Mouse (Mus musculus): ENCODE measurements around the gene Orai2. TPM values are rescaled to one million over a fixed set of nuclear protein-coding genes. Genes with fewer than 3 reads are reported as not detected.
A peak's percentile ranks its signal among the peaks of the same experiment; 100 is the strongest.

The Orai2 gene
- polyA plus RNA-seq, 2 experiments, result 3.0 to 3.6 TPM

GRCm38 (mm10) chr5:136137658-136138274 lies 32.7 kb downstream of the Orai2 start:
- H3K4me3 ChIP-seq (ENCODE audit: insufficient read depth in 1 of 2, low read depth in 2 of 2, low read length in 2 of 2), result peak overlapping the region; percentile 7 to 9; a peak in 3 of 4 replicates
- no peak overlapping the region; the same call in 1 of the 2 replicates for H3K27ac ChIP-seq
- no peak for ATAC-seq (ENCODE audit: insufficient read depth)
- peak overlapping the region; percentile 82 for H3K4me2 ChIP-seq (ENCODE audit: low read depth)
- H3K9me3 ChIP-seq (ENCODE audit: control insufficient read depth, low read length), result no peaks in the 10 kb centered on the region
- no peak overlapping the region for H3K9ac ChIP-seq (replicated peaks)
- H3K4me1 ChIP-seq (replicated peaks; ENCODE audit: control insufficient read depth in 2 of 2, insufficient read depth in 2 of 2, low read length in 1 of 2), result peaks cover 12 to 19% of the 10 kb centered on the region in 2 experiments
- TF ChIP-seq CTCF (IDR thresholded peaks at IDR 0.05; ENCODE audit: low read depth), result peak; percentile 92
- TF ChIP-seq EP300 (IDR thresholded peaks at IDR 0.05; ENCODE audit: low read depth), result no peak
- peak; percentile 55 to 67 (median 58) for DNase-seq (ENCODE audit: low read depth in 3 of 3, low spot score in 3 of 3)
- no peaks in the 10 kb centered on the region for H3K27me3 ChIP-seq (ENCODE audit: control insufficient read depth, insufficient read depth, low read length)
- WGBS (ENCODE audit: insufficient replicate concordance), result 31% methylated on average over 13 of the region's 13 CpGs
- H3K36me3 ChIP-seq (replicated peaks; ENCODE audit: control insufficient read depth, insufficient read depth, low read depth), result peaks cover 36% of the 10 kb centered on the region

- WGBS (ENCODE audit: insufficient replicate concordance), result 3% methylated on average over 20 of the region's 20 CpGs
- H3K9ac ChIP-seq (replicated peaks), result peak overlapping the region; percentile 92
- ATAC-seq (ENCODE audit: insufficient read depth), result peak; percentile 14
- H3K4me3 ChIP-seq (ENCODE audit: insufficient read depth in 1 of 2, low read depth in 2 of 2, low read length in 2 of 2), result peak overlapping the region; percentile 72 to 94
- H3K27ac ChIP-seq, result peak overlapping the region; percentile 84
- no peaks in the 10 kb centered on the region for H3K27me3 ChIP-seq (ENCODE audit: control insufficient read depth, insufficient read depth, low read length)
- TF ChIP-seq CTCF (IDR thresholded peaks at IDR 0.05; ENCODE audit: low read depth) (no peak), EP300 (IDR thresholded peaks at IDR 0.05; ENCODE audit: low read depth) (no peak)
- no peak for DNase-seq (ENCODE audit: low read depth in 3 of 3, low spot score in 3 of 3)
- peak overlapping the region; percentile 82 for H3K4me2 ChIP-seq (ENCODE audit: low read depth)
- H3K4me1 ChIP-seq (replicated peaks; ENCODE audit: control insufficient read depth in 2 of 2, insufficient read depth in 2 of 2, low read length in 1 of 2), result peaks cover 12 to 19% of the 10 kb centered on the region in 2 experiments
- H3K36me3 ChIP-seq (replicated peaks; ENCODE audit: control insufficient read depth, insufficient read depth, low read depth), result peaks cover 50% of the 10 kb centered on the region
- H3K9me3 ChIP-seq (ENCODE audit: control insufficient read depth, low read length), result no peaks in the 10 kb centered on the region
Observed at GRCm38 (mm10) chr5:136136292-136136990, 34.1 kb downstream of the Orai2 start.

GRCm38 (mm10) chr5:136135571-136136291 lies 34.8 kb downstream of the Orai2 start, which contains the start of the genes Lrwd1 and Alkbh4:
Lrwd1 (minus strand) TSS chr5:136136074.
Alkbh4 (plus strand) TSS chr5:136136146.
- H3K9me3 ChIP-seq (ENCODE audit: control insufficient read depth, low read length), result no peaks in the 10 kb centered on the region
- H3K4me2 ChIP-seq (ENCODE audit: low read depth), result peak within 1 kb of the TSS; percentile 82
- no peaks in the 10 kb centered on the region for H3K27me3 ChIP-seq (ENCODE audit: control insufficient read depth, insufficient read depth, low read length)
- H3K36me3 ChIP-seq (replicated peaks; ENCODE audit: control insufficient read depth, insufficient read depth, low read depth), result peaks cover 48% of the 10 kb centered on the region
- peak within 1 kb of the TSS; percentile 84 for H3K27ac ChIP-seq
- peaks cover 12 to 19% of the 10 kb centered on the region in 2 experiments for H3K4me1 ChIP-seq (replicated peaks; ENCODE audit: control insufficient read depth in 2 of 2, insufficient read depth in 2 of 2, low read length in 1 of 2)
- peak within 1 kb of the TSS; percentile 92 for H3K9ac ChIP-seq (replicated peaks)
- DNase-seq (ENCODE audit: low read depth in 3 of 3, low spot score in 3 of 3) (peak; percentile 94 to 95 (median 94)), ATAC-seq (ENCODE audit: insufficient read depth) (peak; percentile 92)
- TF ChIP-seq EP300 (IDR thresholded peaks at IDR 0.05; ENCODE audit: low read depth) (no peak), CTCF (IDR thresholded peaks at IDR 0.05; ENCODE audit: low read depth) (peak; percentile 89)
- H3K4me3 ChIP-seq (ENCODE audit: insufficient read depth in 1 of 2, low read depth in 2 of 2, low read length in 2 of 2), result peak within 1 kb of the TSS; percentile 72 to 94
- under 1% methylated on average over 60 of the region's 60 CpGs for WGBS (ENCODE audit: insufficient replicate concordance)

GRCm38 (mm10) chr5:136122165-136122564 lies 48.3 kb downstream of the Orai2 start:
- peaks cover 3 to 7% of the 10 kb centered on the region in 2 experiments; a peak in 3 of 4 replicates for H3K4me1 ChIP-seq (replicated peaks; ENCODE audit: control insufficient read depth in 2 of 2, insufficient read depth in 2 of 2, low read length in 1 of 2)
- ATAC-seq (ENCODE audit: insufficient read depth) (no peak), DNase-seq (ENCODE audit: low read depth in 3 of 3, low spot score in 3 of 3) (no peak)
- no peaks in the 10 kb centered on the region for H3K9me3 ChIP-seq (ENCODE audit: control insufficient read depth, low read length)
- H3K9ac ChIP-seq (replicated peaks), result no peak overlapping the region
- no peak for TF ChIP-seq CTCF (IDR thresholded peaks at IDR 0.05; ENCODE audit: low read depth)
- TF ChIP-seq EP300 (IDR thresholded peaks at IDR 0.05; ENCODE audit: low read depth), result no peak
- H3K4me2 ChIP-seq (ENCODE audit: low read depth), result no peak overlapping the region
- peaks cover 52% of the 10 kb centered on the region for H3K36me3 ChIP-seq (replicated peaks; ENCODE audit: control insufficient read depth, insufficient read depth, low read depth)
- H3K27me3 ChIP-seq (ENCODE audit: control insufficient read depth, insufficient read depth, low read length), result no peaks in the 10 kb centered on the region
- no peak overlapping the region for H3K4me3 ChIP-seq (ENCODE audit: insufficient read depth in 1 of 2, low read depth in 2 of 2, low read length in 2 of 2)
- no peak overlapping the region for H3K27ac ChIP-seq
- WGBS (ENCODE audit: insufficient replicate concordance), result 83% methylated on average over 10 of the region's 10 CpGs
